Mouse (Mus musculus): Measurements from ENCODE around the gene Bag2. TPM values are rescaled to one million over a fixed set of nuclear protein-coding genes. Genes with fewer than 3 reads are reported as not detected.

Gene Bag2
- polyA plus RNA-seq, 1 experiment = 79.8 TPM

GRCm38 (mm10) chr1:33720231-33720630 lies 37.4 kb downstream of the Bag2 start:
- TF ChIP-seq GATA1 (IDR thresholded peaks at IDR 0.05; ENCODE audit: low read length) = no peak

- TF ChIP-seq GATA1 (IDR thresholded peaks at IDR 0.05; ENCODE audit: low read length) = no peak
Observed at GRCm38 (mm10) chr1:33719733-33720225, 37.8 kb downstream of the Bag2 start, which contains the start of gene Rab23. TSS of gene Rab23 (plus strand) at chr1:33719887.

- no peak for TF ChIP-seq GATA1 (IDR thresholded peaks at IDR 0.05; ENCODE audit: low read length)
Observed at GRCm38 (mm10) chr1:33717636-33718035, 40.0 kb downstream of the Bag2 start.

GRCm38 (mm10) chr1:33714796-33715195 lies 42.8 kb downstream of the Bag2 start:
- no peak for TF ChIP-seq GATA1 (IDR thresholded peaks at IDR 0.05; ENCODE audit: low read length)

- TF ChIP-seq GATA1 (IDR thresholded peaks at IDR 0.05; ENCODE audit: low read length) = no peak
Observed at GRCm38 (mm10) chr1:33712026-33712425, 45.6 kb downstream of the Bag2 start.

- TF ChIP-seq GATA1 (IDR thresholded peaks at IDR 0.05; ENCODE audit: low read length) = no peak
Observed at GRCm38 (mm10) chr1:33709615-33710014, 48.0 kb downstream of the Bag2 start.

DNA sequence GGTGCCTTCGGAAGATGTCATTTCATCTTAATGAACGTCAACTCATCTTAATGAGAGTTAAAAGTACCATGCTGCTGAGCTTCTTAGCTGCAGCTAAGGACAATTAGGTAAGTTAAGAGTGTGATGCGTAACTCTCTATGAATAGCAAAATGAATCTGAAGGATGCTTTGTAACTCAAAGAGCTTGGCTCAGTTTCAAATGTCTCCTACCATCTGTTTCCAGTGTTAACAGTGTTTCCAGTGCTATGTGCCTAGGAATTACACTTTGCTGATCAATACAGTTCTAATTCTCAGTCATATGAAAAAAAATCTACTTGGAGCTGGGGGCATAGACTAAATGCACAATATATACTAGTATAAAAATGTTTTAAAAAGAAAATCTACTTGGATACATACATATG lies 56.4 kb downstream of the Bag2 start:
- TF ChIP-seq GATA1 (IDR thresholded peaks at IDR 0.05; ENCODE audit: low read length) = no peak

DNA sequence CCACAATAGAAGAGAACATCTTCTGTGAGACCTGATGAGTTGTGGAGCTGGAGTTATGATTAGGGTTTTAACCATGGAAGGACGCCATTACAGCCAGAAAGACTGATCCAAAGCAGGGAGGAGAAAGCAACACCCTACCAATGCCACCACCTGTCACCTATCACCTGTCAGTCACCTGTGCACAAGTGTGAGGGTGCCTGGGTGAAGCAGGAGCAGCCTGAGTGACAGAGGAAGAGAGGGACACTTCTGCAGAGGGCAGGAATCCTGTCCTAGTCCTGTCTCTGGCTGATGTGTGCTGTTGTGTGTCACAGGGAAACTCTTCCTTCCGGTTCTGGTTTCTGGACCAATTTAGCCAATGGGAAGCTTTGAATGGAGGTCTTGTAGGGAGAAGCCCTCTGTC lies 61.6 kb downstream of the Bag2 start:
- TF ChIP-seq GATA1 (IDR thresholded peaks at IDR 0.05; ENCODE audit: low read length) = no peak

Other genes starting within 250 kb of the Bag2 start
- 5.5 and 13.7 TPM in 2 replicates for gene Prim2, start 88.0 kb downstream of the Bag2 start, polyA plus RNA-seq (2012)
- gene Rab23, start 37.9 kb downstream of the Bag2 start, polyA plus RNA-seq (2012) = not detected in 2 replicates
- gene Zfp451, start 56.8 kb upstream of the Bag2 start, polyA plus RNA-seq (2012) = 24.6 and 31.1 TPM in 2 replicates
- gene Bend6, start 150.0 kb upstream of the Bag2 start, polyA plus RNA-seq (2012) = not detected in 2 replicates
- gene Dst, start 150.4 kb upstream of the Bag2 start, polyA plus RNA-seq (2012) = not detected in 2 replicates